Mouse (Mus musculus): Measurements from ENCODE around the gene Fancc.

DNA sequence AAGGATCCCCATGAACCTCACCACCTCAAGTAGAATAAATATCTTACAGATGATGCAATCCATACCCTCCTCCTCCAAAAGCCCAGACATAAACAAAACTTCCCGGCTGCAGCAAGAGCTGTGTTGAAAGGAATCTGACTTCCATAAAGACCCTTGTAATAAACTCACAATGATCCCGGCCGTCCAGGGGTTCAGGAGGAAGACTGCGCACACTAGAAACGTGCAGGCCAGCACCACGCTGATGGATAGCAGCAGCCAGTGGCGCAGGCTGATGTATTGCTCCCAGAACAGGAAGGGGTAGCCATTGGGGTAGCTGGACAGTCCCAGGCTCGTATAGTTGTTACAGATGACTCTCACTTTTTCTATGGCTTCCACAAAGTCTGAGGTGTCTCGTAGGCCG, 25.8 kb upstream of the Fancc start:
- no peak for TF ChIP-seq CTCF (IDR thresholded peaks at IDR 0.05; ENCODE audit: low read depth)
- TF ChIP-seq EP300 (IDR thresholded peaks at IDR 0.05; ENCODE audit: low read depth), result no peak
